Mouse (Mus musculus) CD8-positive naive resting alpha-beta T cell, adult 2 months (primary cell): ENCODE data around the gene Ostn.
"Not testable (repeated sequence)": the region's sequence is repeated elsewhere in the genome, so short reads cannot be mapped to it uniquely, and the experiment has no call there.

ENCODE experiments used
- DNase-seq, 2 experiments: peaks; one replicate each; pipeline ENCODE4 v3.0.0; 2022; ENCODE audit warnings: low read depth in 2 of 2, low spot score in 2 of 2

The Ostn gene

DNA sequence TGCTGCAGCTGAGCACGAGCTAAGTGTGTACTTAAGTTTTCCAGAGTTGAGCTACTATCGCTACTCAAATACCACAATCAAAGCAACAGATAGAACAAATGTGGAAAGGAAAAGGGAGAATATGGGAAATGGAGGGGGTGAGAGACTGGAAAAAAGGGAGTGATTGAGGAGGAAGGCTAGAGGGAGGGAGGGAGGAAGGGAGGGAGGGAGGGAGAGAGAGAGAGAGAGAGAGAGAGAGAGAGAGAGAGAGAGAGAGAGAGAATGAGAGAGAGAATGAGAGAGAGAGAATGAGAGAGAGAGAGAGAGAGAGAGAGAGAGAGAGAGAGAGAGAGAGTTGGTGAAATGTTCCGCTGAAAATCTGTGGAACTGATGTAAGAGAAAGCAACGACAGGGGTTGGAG, at the start of gene Ostn:
Ostn (plus strand) TSS at position 301 of the 400 bp plus-strand sequence.
- not testable (repeated sequence) for DNase-seq

GRCm38 (mm10) chr16:27268748-27269147, 38.5 kb upstream of the Ostn start:
- no peak for DNase-seq

- DNase-seq = no peak
Observed at GRCm38 (mm10) chr16:27287410-27287809, 19.9 kb upstream of the Ostn start.

- DNase-seq = no peak
Observed at GRCm38 (mm10) chr16:27296508-27296907, 10.8 kb upstream of the Ostn start.

- no peak for DNase-seq
Observed at GRCm38 (mm10) chr16:27296929-27297328, 10.4 kb upstream of the Ostn start.

GRCm38 (mm10) chr16:27319099-27319498, 11.8 kb downstream of the Ostn start:
- no peak for DNase-seq

GRCm38 (mm10) chr16:27322047-27322446, 14.8 kb downstream of the Ostn start:
- no peak for DNase-seq

DNA sequence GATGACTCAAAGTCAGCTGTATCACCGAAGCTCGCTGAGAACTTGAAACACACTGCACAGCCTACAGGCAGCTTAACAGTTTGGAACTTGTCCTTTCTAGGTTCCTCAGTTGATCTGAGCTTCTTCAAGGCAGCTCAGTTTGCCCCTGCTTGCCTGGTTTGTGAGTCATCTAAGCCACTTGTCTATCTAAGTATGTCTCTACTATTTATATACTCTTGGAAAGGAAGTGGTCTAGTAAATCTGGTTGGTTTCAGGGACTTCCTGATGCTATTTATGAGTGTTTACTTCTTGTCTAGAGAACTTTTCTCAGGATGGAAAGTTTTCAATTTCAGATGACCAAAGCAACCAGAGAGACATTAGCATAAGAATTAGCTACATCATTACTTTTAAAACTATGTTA, 19.2 kb downstream of the Ostn start:
- DNase-seq = no peak

DNA sequence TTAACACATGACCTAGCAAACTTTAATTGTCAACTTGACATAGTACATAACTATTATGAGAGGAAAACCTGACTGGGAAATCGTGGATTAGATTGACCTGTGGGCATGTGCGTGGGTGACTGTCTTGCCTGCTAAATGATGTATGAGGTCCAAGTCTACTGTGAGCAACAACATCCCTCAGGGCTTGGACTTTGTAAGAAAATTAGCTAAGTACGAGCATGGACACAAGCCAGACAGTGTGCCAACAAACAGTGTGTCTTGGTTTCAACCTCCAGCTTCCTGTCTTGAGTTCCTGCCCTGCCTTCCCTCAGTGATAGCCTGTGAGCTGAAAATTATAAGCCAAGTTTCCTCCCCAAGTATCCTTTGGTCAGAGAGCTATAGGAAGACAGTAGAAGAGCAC, 40.2 kb downstream of the Ostn start:
- no peak for DNase-seq

- DNase-seq = no peak
Observed at GRCm38 (mm10) chr16:27348359-27348758, 41.1 kb downstream of the Ostn start.

- no peak for DNase-seq
Observed at GRCm38 (mm10) chr16:27349235-27349634, 41.9 kb downstream of the Ostn start.

- DNase-seq = no peak
Observed at GRCm38 (mm10) chr16:27349878-27350532, 42.7 kb downstream of the Ostn start.

GRCm38 (mm10) chr16:27354464-27354863, 47.2 kb downstream of the Ostn start:
- DNase-seq = no peak

DNA sequence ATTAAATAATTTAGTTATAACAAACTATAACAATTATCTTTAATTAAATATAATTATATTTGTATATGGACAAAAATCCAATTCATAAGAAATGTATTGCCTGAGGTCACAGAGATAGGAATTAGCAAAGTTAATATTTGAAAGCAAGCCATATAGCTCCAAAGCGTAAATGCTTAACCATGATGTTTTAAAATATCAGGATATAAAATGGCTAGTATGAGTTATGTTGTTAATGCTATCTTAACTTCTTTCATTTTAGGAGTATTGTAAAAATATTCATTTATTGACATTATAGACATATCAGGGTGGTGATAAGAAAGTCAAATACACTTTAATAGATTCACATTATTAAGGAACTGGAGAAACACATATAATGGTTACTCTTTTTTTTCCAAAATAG, 52.8 kb downstream of the Ostn start:
- DNase-seq = no peak

DNA sequence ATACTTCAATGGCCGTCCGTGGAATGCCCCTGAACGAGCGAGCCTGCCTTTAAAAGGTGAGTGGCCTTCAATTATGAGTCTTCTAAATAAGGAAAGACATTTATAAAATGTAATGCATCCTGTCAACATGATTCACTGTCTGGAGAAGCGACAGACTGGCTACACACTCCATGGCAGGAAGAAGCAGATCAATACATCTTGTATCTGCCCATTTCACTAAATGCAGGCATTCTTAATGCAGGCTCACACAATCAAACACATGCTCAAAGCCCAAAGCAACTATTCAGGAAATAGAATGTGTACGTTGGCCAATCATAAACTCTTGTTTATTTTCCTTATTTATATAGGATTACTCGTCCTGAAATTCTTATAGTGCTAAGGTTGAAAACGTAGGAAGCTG, 62.9 kb downstream of the Ostn start, which contains the start of gene Uts2b:
Uts2b (minus strand) TSS at position 49 of the 400 bp plus-strand sequence.
- DNase-seq = no peak

GRCm38 (mm10) chr16:27370700-27371099, 63.4 kb downstream of the Ostn start:
- DNase-seq = no peak

DNA sequence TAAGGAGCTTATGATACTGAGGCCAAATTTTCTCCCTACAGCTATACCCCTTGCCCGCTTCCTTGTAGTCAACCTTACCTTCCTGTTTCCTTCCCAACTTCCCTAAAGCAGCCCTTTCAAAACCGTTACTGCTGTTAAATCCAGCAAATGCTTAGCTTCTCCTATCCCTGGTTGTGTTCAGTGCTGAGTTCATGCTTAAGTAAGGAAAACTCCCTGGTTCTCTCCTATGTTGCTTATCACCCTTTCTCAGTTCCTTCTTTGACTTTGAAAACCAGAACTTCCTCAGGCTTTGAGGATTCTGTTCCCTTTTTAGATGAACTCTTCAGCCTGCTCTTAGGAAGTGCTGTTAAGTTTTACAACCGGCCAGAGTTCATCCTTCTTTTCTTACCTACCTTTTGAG, 66.8 kb downstream of the Ostn start:
- no peak for DNase-seq

- no peak for DNase-seq
Observed at GRCm38 (mm10) chr16:27375318-27375717, 68.0 kb downstream of the Ostn start.

DNA sequence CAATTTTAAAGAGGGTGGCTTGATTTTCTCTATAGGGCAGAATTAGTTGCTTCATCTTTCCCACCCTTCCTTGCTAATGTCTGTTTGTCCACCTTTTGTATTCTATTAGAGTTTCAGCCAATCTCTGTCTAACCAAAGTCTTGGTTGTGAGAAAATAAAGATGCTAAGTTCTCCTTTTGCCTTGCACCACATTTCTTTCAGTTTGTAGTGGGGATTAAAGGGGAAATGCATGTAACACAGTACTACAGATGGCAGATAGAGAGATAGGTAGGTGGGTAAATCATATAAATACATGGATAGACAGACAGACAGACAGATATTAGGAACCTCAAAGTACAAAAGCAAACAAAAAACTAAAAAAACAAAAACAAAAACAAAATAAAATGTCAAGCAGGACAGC, 69.3 kb downstream of the Ostn start:
- DNase-seq = no peak

- no peak for DNase-seq
Observed at GRCm38 (mm10) chr16:27382217-27382616, 74.9 kb downstream of the Ostn start.

DNA sequence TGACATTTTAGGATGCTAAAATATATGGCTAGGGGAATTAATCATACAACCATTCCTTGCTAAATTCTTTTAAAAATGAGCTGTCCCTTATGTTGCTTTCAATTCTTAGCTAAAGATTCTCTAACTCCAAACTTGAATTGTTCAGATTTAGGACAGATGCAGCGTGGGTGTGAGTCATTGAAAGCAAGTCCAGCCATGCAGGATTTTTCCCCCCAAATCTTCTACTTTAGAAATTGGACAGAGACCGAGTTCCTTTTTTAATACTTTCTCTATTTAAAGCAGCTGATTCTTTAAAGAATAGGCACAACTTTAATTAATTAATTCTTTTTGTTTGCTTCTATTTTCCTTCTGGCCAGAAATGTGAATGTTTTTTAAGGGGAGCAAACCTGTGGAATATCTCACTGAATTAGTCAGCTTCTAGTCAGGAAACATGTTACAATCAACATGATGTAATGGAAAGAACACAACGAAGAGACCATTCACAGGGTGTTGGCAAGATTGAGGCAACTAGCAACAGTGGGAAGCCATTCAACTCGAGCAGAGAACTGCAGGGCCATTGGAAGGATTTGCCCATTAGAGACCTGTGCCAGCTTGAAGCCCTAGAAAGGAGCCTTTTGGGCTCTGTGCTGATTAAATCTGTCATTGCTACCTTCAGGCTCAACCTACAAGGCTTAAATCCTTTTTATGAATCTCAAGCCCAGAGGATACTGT, 77.8 kb downstream of the Ostn start:
- no peak for DNase-seq

GRCm38 (mm10) chr16:27385649-27386048, 78.4 kb downstream of the Ostn start:
- DNase-seq = no peak
